Mouse (Mus musculus) v-Abl transformed pro-B cells (cell line): Measurements from ENCODE around the gene Srrm2.

Source experiments
- in situ Hi-C, 2 experiments: fragments of 400-800 bp; cut with MboI; formaldehyde crosslinking; loops; one replicate each; pipeline ENCODE4 v1.15.1; 2025; ENCODE audit not compliant: unreplicated experiment in 2 of 2

Gene Srrm2

DNA sequence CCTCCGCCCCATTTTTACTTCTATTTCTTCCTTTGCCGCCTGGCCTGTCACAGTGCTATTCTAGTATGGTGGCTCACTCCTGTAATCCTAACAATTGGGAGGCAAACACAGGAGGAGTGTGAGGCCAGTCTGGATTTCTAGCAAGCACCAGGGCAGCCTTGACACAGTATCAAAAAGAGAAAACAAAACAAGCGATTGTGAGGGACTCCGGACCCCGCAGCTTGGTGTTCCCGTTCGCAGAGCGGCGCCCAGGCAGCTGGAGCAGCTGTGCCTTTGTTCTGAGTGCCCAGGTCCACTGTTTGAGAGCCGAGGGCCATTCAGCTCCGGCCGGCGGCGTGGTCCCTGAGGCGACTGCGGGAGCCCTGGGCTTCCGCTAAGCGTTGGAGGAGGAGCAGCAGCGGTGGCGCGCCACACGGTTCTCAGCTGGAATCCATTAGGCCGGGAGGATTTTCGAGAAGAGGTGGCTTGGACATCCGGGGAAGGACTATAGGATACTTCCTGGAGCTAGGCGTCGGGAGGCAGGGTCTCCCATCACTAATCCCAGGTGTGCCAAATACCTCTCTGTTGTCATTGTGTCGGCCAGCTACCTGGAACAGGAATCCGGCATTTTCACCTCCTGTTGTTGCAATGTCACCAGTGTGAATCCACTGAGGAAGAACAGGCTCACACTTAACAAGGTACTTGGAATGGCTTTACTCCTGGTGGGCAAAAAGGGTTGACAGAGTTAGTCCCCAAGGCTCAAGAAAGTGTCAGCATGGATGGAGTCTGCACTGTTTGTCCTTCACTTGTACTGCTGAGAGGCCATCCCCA lies at the start of gene Srrm2:
Gene Srrm2, plus strand, starts transcription at position 264 of the 810 bp plus-strand sequence.
- in situ Hi-C loops: no loop called here

DNA sequence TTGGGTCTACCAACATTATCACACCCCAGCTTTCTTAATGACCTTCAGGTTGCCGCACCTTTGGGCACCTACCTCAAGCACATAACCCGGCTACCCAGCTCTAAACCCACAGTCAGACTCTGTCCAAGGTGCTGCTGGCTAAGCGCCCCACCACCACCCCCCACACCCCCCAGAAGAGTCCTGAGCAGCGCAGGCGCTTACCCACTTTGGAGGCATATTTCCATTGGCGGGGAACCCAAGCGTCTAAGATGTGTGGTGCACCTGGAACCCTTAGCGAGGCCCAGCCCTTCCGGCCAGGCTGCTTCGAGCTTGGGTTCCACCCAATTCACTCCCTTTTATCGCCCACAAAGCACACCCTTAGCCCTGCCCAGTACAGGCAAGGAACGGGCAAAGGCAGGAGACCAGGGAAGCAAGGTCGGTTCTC lies 49.7 kb upstream of the Srrm2 start, which contains the start of gene Paqr4:
Gene Paqr4, minus strand, starts transcription at position 270 of the 424 bp plus-strand sequence.
- in situ Hi-C loops: loop anchor here in 1 of 2 experiments (10.0 kb wide), 1 partner anchor 224 kb away; no protein-coding TSS in a partner anchor

DNA sequence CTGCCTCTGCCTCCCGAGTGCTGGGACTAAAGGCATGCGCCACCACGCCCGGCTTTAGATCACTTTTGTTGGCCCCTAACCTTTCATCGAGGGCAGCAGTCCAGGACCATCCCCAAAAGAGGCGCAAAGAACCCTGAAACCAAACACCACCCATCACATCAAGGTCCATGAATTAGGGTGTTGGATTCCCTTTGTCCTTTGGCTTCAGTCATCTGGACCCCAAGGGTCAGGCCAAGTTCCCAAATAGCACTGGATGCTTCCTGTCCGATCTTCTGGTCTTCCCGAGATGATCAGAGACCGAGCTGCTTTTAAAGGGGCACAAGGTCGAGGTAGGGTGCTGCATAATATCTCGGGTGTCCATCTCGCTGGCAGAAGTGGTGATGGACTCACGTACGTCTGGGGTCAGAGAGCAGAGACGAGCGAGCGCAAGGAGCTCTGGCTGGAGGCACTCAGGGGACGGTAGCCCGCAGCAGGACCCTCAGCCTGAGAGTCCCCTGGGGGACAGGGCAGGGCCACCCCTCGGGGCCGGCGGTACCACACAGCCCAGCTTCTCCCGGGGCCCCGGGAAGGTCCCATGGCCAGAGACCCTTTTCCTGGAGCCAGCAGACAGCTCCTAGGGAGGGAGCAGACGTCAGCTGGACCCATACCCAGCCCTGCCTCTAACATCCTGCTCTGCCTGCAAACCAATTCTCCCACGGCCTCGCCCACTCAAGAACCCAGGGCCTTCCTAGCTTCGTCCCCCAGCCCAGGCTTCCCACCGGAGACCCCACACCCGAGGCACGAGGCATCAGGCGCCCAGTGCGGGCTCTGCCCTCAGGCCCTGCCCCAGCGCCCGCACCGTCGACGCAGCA lies 48.7 kb upstream of the Srrm2 start:
- in situ Hi-C loops: loop anchor here in 1 of 2 experiments (10.0 kb wide), 1 partner anchor 223 kb away; no protein-coding TSS in a partner anchor

DNA sequence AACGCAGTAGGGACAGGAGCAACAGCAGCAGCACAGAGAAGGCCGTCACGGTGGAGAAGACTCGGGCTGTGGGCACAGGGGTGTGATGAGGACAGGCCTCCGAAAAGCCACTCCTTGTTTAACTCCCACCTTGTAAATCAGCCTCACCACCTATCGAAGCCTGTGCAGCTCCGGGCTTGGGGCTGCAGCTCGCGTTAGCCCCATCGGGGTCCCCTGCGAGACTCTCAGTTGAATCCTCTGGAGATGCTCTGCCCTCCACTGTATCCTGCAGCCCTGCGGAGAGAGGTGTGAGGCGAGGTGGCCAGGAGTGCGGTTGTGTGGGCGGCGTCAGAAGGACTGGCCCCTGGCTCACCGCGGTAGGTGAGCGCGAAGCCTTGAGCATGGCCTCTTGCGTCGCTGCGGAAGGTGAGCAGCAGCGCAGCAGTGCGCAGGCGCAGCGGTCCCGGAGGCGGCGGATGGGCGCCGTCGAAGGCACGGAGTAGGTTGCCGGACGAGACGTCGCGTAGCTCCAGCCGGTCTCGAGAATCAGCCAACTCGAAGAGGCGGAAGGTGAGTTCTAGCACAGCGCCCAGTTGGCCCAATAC lies 48.0 kb upstream of the Srrm2 start:
- in situ Hi-C loops: loop anchor here in 1 of 2 experiments (10.0 kb wide), 1 partner anchor 222 kb away; no protein-coding TSS in a partner anchor

DNA sequence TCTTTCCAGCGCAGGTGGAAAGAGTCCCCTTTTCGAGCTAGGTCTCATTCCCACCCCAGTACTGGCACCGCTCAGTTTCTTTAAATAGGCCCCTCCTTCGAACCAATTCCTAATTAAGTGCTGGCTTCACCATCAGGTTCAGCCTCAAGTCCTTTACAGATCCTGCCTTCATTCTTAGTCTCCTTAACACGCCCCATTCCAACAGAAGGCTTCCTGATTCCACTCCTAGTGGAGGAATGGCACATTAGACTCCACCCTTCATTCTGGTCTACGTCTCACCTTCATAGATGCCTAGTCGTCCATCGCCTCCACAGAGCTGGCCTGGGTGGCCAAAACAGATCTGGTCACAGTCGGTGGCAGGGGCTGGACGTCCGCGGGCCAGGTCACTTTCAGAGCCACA lies 47.4 kb upstream of the Srrm2 start:
- in situ Hi-C loops: loop anchor here in 1 of 2 experiments (10.0 kb wide), 1 partner anchor 222 kb away; no protein-coding TSS in a partner anchor

DNA sequence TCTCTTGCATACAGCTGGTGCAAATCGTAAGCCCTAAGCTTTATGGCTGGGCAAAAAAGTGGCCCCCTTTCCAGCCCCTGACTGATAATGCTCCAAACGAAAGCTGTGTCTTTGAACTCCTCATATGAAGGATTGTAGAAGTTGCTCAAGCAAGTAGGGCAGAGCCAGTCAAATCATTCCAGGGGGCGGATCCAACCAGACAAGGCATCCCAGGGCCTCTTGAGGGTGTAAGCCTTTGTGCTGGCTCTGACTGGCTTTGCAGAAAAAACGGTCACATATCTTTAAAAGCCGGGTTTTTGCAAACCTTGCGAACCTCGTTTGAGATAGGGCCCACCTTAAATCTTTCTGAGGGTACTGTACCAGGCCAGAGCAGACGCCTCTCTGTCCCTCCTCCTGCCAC lies 46.3 kb upstream of the Srrm2 start:
- in situ Hi-C loops: loop anchor here in 1 of 2 experiments (10.0 kb wide), 1 partner anchor 221 kb away; no protein-coding TSS in a partner anchor

DNA sequence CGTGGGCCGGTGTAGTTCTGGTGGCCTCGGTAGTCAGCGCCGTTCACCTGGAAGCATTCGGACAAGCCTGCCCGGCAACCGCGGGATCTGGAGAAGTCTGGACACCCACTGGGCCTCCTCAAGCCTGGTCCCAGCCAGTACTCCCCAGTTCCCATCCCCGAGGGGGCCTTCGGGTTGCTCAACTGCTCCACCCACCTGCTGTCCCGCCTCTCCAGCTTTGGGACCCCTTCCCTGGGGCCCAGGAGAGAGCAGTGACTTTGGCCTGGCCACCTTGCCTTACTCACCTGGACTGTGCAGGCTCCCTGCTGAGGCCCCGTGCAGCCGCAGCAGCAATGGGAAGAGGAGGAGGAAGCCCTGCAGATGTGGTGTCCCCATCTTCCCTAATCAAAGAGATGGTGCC lies 45.7 kb upstream of the Srrm2 start:
- in situ Hi-C loops: loop anchor here in 1 of 2 experiments (10.0 kb wide), 1 partner anchor 220 kb away; no protein-coding TSS in a partner anchor

DNA sequence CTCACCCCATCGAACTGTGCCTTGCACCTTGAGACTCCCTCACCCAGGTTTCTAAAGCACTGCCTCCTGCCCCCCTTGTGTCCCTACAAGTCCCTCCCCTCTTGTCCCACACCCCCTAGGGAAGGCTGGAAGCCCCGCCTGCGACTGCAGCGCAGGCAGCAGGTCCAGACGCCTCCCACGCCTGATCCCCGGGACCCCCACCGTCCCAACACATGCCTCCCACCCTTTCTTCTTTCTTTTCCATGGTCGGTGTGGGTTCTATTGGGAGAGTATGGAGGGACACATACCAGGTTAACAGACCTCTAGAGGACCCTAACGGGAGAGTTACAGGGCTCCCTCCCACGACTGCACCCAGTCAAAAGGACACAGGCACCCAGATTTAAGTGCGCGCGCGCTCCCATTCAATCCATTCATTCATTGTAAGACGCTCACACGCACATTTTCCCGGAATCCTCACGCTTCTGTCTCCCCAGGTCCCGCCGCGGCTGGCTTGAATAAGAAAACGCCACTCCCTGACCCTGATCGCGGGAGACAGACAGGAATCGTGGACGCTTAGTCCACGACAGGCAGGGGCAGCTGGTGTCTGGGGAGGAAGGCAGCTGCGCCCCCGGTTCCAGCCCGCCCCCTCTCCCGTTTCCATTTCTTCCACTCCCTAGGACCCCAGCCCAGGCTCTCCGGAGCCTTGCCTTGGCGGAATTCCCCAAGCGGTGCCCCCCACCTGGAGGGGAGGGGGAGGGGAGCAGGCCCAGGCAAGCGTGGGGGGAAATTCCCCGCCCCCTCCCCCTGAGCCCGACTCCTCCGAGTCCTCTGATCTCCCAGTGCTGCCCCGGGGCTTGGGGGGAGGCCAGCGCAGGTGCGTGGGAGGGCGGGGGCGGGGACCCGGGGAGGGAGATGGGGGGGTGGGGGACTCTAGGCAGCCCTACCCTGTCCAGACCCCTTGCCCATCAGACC lies 44.8 kb upstream of the Srrm2 start, which contains the start of gene Kremen2:
Gene Kremen2, minus strand, starts transcription at position 533 of the 951 bp plus-strand sequence.
- in situ Hi-C loops: loop anchor here in 1 of 2 experiments (10.0 kb wide), 1 partner anchor 219 kb away; no protein-coding TSS in a partner anchor

DNA sequence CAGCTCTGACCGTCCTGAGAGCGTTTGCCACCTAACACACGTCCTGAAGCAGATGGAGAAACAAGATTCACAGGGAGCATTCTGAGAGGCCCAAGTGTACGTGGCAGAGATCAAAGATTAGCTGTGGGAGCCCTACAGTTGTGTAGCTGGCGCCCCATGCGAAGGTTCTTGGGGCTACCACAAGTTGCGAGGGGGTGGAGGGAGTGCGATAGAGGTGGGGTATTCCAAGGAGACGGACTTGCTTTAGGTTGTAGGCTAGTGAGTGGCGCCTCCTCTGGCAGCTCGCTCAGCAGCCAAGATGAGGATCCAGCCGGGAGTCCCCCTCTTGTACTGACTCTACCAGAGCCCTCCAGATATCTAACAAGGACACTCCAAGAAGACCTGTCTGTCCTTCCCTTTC lies 44.0 kb upstream of the Srrm2 start:
- in situ Hi-C loops: loop anchor here in 1 of 2 experiments (10.0 kb wide), 1 partner anchor 218 kb away; no protein-coding TSS in a partner anchor

DNA sequence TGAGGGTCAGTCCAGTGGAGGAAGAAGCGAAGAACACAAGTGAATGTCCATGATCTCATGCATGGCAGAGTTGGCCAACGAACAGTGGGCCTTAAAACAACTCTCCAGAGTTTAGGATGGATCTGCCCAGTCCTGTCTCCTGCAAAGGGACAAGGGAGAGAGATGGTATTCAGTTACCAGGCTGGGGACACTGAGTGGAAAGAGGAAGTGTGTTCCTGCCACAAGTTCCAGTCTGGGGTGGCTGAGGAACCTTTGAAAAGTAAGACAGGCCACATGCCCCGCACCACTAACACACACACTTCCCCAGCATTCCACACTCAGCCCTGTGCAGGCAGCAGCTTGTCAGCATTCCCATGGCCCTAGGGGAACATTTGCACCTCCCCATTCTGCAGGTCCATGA lies 43.6 kb upstream of the Srrm2 start:
- in situ Hi-C loops: loop anchor here in 1 of 2 experiments (10.0 kb wide), 1 partner anchor 218 kb away; no protein-coding TSS in a partner anchor

DNA sequence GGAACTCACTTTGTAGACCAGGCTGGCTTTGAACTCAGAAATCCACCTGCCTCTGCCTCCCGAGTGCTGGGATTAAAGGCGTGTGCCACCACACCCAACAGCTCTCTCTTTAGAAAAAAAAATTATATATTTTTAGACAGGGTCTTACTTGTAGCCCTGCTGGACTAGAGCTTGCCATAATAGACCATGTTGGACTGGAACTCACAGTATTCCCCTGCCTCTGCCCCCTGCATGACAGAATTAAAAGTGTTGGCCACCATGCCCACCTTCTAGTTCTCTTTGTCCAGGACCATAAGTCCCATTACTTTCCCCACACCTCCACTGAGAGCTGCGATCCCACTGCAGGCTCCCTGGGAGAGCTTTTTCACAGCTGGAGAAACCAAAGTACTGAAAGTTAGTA lies 42.9 kb upstream of the Srrm2 start:
- in situ Hi-C loops: loop anchor here in 1 of 2 experiments (10.0 kb wide), 1 partner anchor 217 kb away; no protein-coding TSS in a partner anchor

DNA sequence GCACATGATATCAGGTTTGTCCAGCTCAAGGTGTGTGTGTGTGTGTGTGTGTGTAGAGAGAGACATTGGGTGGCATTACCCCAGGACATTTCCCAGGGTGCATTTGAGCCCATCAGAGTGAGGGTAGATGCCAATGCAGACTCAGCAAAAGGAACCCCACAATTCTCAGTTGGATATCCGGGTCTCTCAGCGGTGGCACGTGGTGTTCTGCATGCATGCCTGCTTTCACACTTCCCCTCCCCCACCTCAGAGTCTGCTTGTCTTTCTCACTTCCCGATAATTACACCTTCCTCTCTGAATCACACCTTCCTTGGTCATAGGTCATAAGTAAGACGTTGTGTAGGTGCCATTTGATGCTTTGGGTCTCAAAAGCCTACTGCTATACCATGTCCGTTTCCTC lies 42.3 kb upstream of the Srrm2 start:
- in situ Hi-C loops: loop anchor here in 1 of 2 experiments (10.0 kb wide), 1 partner anchor 217 kb away; no protein-coding TSS in a partner anchor

DNA sequence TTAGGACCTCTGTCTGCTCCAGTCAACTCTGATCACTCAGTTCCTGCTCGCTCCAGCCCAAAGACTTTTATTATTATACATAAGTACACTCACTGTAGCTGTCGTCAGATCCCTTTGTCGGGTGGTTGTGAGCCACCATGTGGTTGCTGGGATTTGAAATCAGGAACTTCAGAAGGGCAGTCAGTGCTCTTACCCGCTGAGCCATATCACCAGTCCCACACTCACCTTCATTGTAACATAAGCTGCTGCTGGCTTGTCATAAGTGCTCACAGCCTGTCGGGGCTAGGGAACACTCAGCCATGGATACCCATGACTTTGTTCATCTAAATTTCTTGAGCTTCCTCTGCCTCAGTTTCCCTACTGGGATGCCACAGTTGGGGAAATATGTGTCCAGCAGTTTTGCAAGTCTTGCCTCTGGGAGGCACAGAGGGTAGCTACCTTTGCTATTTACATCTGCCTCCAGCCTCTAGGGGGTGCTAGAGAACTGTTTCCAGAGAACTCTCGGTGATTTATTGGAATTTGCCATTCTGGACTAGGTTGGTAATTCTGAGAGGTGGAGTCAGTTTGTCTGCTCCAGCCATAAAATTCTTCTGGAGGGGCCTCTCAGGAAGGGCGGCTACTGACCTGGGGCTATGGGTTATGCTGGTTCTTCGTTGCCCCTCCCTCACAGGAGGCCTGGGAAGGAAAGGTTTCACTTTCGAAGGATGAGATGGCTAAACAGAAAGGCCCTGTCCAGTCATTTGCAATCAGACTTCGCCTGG lies 41.5 kb upstream of the Srrm2 start:
- in situ Hi-C loops: loop anchor here in 1 of 2 experiments (10.0 kb wide), 1 partner anchor 216 kb away; no protein-coding TSS in a partner anchor

DNA sequence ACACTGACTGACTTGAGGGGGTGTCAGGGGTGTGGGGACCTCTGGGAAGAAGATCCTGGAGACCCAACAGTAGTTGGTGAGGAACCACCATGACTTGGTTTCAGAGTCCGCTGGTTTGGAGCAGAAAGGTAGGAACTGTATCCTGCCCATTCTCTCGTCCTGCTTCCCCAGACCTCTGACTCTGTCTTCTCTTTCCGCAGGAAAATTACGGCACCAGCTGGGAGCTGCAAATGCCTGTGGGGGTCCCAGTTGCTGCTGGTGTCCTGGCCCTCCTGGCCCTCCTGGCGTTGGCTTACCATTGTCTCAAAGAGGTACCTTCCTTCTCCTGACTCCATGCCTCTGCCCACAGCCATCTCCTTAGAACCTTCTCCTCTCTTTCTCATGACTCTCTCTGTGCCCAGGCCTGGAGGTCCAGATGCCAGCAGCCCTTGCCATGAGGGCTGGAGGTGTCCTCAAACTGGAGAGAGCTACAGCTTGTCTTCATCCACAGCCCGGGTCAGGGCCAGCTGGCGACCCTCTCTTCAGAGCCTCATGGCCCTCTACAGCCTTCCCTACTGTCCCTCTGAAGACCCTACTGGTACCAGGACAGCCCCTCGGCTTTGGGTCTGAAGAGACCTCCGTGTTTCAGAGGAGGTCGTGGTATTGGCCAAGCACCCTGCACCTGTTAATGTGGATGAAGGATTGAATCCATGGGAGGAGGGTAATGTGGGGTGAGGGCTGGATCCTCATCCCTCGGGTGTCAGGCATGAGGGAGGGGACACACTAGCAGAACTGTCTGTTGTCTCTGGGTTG lies 40.7 kb upstream of the Srrm2 start:
- in situ Hi-C loops: loop anchor here in 1 of 2 experiments (10.0 kb wide), 1 partner anchor 215 kb away; no protein-coding TSS in a partner anchor

DNA sequence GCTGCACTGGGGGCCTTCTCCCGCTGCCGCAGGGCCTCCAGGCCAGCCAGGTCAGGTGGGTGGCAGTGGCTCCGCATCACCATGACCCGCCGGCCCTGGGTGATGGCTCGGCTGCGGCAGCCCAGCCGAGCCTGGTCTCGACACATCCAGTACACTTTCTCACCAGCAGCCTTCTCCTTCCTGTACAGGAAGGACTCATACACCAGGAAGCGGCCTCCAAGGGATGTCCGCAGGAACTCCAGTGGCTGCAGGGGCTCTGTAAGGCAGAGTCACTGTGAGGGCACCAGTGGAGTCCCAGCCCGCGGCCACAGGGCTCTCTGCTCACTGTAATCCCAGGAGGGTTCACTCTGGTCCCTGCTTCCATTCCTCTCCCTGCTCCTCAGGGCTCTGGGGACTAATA lies 34.6 kb upstream of the Srrm2 start:
- in situ Hi-C loops: no loop called here

DNA sequence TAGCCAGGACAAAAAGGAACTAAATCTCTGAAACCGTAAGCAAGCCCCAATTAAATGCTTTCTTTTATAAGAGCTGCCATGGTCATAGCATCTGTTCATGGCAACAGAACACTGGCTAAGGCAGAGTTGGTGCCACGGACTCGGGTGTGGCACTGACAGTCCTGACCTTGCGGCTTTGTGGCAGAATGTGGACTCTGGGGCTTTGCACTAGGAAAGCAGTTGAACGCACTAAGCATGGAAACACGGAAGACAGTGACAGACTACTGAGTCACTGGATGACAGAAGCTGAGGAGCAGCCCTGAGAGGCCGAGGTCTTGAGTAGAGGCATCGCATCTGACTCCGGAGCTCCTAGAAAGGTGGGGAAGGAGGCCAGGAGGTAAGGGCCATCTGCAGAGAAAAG lies 32.8 kb upstream of the Srrm2 start:
- in situ Hi-C loops: no loop called here

DNA sequence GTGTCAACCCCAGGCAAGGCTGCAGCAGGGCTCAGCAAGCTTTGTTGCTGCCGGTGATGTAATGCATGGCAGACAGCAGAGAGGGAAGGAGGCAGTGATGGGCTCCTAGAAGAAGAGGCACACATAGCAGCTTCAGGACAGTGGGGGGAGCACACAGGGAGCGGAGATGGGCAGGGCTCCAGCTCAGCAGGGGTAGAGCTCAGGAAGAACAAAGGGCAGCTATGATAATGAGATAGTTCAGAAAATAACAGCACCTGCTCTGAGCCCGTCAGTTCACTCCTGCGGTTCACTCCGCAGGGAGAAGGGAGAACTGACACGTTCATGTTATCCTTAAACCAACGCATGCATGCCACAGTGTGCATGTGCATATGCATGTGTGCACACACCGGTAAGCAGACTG lies 31.5 kb upstream of the Srrm2 start:
- in situ Hi-C loops: no loop called here
